Mouse (Mus musculus) thymus, postnatal 10 days (tissue): Measurements from ENCODE around the gene Hoxd3.

Experiments used
- DNase-seq, 2 experiments: peaks; one replicate each; pipeline ENCODE4 v3.0.0; 2021; ENCODE audit warnings: low spot score in 2 of 2

Hoxd3 gene

GRCm38 (mm10) chr2:74692808-74693431 is 18.8 kb upstream of the Hoxd3 start:
- DNase-seq: no peak

DNA sequence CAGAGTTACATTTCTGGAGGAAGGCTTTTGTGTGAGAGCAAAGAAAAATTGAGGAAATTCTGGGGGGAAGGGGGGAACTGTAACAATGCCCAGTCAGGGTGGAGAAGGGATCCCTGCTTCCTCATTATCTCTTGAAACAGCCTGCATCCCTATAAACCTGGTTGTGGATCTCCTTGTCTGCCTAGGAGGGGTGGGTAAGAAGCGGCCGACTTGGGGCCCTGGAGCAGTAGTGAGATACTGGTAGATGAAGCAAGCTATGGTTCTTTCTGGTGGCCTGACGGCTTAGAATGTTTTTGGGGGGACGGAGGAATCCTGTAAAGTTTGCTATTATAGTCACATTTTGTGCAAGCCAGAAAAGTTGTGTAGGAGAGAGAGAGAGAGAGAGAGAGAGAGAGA is 18.3 kb upstream of the Hoxd3 start:
- DNase-seq: no peak

- no peak for DNase-seq
Observed at GRCm38 (mm10) chr2:74694066-74694465, 17.7 kb upstream of the Hoxd3 start.

GRCm38 (mm10) chr2:74695383-74695782 is 16.3 kb upstream of the Hoxd3 start:
- no peak for DNase-seq

DNA sequence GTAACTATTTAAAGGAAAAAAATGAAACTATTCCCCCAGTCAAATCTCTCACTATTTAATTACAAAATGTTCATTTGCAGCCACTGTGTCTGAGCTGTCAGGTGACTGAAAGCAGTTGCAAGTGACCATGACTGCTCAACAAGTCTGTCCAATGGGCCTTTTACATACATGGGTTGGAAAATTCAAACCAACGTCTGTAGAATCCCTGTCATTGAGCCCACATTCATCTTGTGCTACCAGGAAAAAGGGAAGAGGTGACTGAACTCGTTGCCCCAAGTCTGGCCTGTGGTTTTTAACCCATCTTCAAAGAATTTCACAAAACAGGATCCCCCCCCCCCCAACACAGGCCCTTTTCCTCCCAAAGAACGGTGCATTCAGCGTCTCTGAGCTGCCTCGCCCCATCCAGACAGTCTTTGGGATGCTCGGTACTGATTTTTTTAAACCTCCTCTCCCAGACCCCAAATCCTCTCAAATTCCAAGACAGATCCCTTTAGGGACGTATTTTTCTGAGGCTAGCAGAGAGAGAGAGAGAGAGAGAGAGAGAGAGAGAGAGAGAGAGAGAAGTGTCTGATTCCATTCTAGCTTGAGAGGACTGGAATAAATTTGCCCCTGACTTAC is 15.8 kb upstream of the Hoxd3 start:
- DNase-seq: no peak

DNA sequence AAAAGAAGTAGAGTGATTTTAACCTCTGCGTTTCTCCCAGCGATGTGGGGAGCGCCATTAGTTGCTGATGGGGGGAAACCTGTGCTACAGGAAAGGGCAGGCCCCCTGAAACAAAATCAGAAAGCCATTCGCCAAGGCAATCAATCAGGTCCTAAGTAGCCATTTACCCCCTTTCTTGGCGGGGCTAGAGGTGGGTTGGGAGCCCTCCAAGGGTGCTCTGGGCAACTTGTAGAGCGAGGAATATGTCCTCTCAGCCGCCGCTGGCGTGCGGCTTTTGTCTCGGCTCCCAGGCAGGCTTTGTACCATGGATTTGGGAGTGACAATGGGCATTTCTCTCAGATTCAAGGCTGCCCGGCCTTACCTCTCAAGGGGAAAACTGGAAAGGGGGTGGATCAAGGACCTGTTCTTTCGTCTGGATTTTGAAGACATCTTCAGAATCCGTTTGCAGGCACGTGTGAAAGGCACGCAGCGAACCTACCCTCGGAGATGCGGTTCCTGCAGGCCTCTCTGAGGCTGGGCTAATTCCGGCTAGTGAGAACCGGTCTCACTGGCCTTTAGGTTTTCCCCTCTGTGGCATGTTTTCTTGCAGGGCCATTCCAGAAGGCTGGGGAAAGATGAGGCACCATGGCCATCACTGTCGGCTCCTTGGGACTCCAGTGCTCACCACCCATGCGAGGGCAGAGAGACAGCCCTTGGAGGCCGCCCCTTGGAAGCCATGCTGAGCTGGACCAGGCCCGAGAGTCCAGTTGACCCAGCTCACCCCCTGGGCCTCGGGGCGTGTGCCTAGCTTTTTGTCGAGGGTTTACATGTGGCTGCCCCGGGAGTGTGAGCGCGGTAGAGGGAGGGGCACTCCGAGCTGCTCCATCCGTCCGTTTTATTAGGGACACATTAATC is 15.0 kb upstream of the Hoxd3 start:
- DNase-seq: no peak

DNA sequence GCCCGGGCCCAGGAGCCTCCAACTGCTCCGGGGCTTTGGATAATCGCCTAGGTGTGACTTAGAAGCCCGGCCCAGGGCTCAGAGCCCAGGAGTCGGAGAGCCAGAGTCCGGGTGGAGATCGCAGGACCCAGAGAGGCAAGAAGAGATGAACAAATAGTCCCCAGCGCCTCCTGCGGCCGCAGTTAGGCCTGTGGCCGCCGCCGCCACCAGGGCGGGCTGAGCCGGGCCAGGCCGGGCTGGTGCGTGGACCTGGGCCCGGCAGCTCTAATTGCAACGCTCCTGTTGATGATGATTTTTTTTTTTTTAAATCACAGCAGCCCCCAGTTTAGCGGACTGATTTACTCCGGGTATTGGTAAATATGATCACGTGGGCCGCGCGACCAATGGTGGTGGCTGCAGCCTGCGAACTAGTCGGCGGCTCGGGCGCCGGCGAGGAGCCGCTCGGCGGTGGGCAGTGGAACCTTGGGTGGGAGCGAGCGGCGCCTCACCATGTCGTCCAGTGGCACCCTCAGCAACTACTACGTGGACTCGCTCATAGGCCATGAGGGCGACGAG is 14.1 kb upstream of the Hoxd3 start, which contains the start of gene Hoxd9:
Gene Hoxd9, plus strand, starts transcription at position 161 of the 555 bp plus-strand sequence.
- no peak for DNase-seq

DNA sequence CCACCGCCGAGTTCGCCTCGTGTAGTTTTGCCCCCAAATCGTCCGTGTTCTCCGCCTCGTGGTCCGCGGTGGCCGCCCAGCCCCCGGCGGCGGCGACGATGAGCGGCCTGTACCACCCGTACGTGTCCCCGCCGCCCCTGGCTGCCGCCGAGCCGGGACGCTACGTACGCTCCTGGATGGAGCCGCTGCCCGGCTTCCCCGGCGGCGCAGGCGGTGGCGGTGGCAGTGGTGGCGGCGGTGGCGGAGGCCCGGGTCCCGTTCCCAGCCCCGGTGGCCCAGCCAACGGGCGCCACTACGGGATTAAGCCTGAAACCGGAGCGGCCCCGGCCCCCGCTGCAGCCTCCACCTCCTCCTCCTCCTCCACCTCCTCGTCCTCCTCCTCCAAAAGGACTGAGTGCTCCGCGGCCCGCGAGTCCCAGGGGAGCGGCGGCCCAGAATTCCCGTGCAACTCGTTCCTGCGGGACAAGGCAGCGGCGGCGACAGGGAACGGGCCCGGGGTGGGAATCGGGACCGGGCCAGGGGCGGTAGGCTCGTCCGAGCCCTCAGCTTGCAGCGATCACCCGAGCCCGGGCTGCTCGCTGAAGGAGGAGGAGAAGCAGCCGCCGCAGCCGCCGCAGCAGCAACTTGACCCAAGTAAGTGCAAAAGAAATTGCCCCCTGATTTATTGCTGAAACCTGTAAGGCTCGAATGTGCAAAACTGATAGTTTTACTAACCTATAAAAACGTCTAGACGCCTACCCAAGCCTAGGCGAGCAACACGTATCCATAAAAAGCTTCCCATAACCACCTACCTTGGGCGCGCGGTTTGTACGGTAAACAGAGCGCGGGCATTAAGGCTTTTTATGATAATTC is 13.3 kb upstream of the Hoxd3 start:
- DNase-seq: no peak

- no peak for DNase-seq
Observed at GRCm38 (mm10) chr2:74699053-74699430, 12.7 kb upstream of the Hoxd3 start.

DNA sequence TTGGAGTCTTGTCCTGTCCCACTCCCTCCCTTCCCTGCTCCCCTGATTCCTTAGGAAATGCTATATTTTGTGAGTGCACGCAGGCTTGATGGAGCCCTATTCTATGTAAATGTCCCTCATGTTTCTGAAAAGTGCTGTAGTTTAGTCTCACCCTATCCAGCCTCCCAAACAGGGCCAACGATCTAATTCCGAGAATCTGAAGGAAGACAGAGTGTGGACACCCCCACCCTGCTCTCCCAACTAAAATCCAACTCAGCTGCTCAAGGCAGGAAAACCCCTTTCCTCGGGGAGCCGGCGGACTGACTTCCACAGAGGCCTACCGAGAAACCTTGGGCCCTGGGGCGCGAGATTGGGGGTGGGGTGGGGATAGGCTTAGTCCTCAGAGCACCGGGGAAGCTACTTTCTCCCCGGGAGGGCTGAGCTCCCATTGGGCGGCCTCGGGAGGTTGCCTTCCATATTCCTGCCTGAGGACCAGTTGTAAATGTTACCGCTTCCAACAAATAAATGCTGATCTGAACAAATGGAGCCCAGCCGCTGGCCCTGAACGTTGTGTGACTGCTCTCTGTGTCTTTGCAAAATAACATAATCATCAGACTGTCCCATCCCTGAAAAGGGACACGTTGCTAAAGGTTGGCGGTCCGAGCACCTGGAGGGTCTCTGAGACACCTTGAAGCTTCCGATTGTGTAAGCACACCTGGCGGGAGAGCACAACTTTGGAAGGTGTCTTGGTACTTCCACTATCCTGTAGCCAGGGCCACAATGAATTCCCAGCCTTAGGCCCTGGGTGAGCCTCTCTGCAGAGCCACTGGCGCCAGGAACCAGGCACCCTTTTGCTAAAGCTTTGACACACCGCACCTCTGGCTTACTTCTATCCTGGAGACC is 11.8 kb upstream of the Hoxd3 start:
- DNase-seq: no peak

- no peak for DNase-seq
Observed at GRCm38 (mm10) chr2:74700546-74701112, 11.1 kb upstream of the Hoxd3 start.

- DNase-seq: peak; percentile 20 to 73
Observed at GRCm38 (mm10) chr2:74701949-74702819, 9.5 kb upstream of the Hoxd3 start.

GRCm38 (mm10) chr2:74702820-74703219 is 8.9 kb upstream of the Hoxd3 start:
- DNase-seq: no peak

GRCm38 (mm10) chr2:74703317-74703716 is 8.4 kb upstream of the Hoxd3 start:
- no peak for DNase-seq

- no peak for DNase-seq
Observed at GRCm38 (mm10) chr2:74703720-74704392, 7.9 kb upstream of the Hoxd3 start.

- no peak for DNase-seq
Observed at GRCm38 (mm10) chr2:74704393-74704998, 7.2 kb upstream of the Hoxd3 start, which contains the start of gene Hoxd8. Gene Hoxd8 (plus strand): TSS chr2:74704615.

DNA sequence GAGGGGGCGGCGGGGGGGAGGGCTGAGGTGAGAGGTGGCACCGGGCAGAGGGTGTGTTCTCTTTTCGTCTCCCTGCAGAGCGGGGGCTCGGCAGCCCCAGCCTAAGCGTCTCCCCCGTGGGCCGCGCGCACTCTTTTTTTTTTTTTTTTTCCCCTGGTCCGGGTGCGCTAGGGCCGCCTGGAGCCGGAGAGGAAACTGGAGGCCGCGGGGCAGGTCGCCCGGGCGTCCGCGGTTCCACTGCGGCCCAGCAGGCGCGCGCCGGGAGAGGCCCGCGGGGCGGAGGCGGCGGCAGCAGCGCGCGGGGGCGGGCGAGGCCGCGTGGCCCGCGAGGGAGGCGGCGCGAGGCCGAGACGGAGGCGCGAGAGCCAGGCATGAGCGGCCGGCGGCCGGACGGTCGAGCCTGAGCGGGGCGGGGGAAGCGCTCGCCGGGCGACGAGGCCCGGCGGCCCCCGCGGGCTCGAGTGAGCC is 6.7 kb upstream of the Hoxd3 start:
- DNase-seq: no peak
